ENCODE assay signal across 9 mouse cellular contexts in the genomic region with DNA sequence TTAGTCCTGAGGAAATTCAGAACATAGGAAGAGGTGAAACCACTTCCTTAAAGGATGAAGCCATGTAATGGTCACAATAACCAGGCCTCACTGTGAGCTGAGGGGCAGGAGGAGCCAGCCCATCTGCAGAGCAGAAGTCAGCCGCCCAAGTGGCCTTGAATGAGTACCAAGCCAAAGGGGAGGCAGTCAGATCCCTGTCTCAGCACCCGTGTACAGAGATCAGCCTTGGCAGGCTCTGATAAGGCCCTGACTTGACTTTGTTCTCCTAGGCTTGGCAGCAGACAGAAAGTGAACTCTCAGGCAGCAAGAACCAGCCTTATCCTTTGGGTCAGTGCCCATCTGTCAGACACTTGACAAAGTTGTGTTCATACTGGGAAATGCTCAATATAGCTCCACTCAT. TPM values are rescaled to one million over a fixed set of nuclear protein-coding genes. Genes with fewer than 3 reads are reported as not detected.
A peak's percentile ranks its signal among the peaks of the same experiment; 100 is the strongest.
DNase-seq lines count a peak whose midpoint lies in the region; ATAC-seq and TF ChIP-seq lines count a peak whose summit lies in the region.
"Had no signal": no experiment of that assay in that cellular context is flagged by ENCODE, and none has a peak within 500 bp of the region (broad histone marks: within the 10 kb centered on the region; RNA-seq: fewer than 3 reads in every experiment).

No protein-coding gene starts in this region.

- ATAC-seq in liver, embryonic 13.5 days (ENCODE audit: low read depth), result peak; percentile 68

- DNase-seq in testis, postnatal 10 days (ENCODE audit: low spot score), result no peak
- peak; percentile 64 for DNase-seq in liver, embryonic 13.5 days
- no peak for DNase-seq in retina, postnatal 1 day
- no peak for DNase-seq in urinary bladder, adult 18-20 months (ENCODE audit: low spot score in 2 of 2)
- DNase-seq in kidney, adult 2 months, result no peak
- no peak for DNase-seq in cerebellum, adult 11-12 months
- DNase-seq: right cerebral cortex, postnatal 4 days had no signal

- no peaks in the 10 kb centered on the region for H3K36me3 ChIP-seq in testis, adult 2 months (ENCODE audit: control insufficient read depth, insufficient read depth, low read length)
- peaks cover 41% of the 10 kb centered on the region for H3K36me3 ChIP-seq in liver, embryonic 13.5 days
- no peaks in the 10 kb centered on the region for H3K36me3 ChIP-seq in kidney, adult 2 months (ENCODE audit: control insufficient read depth, insufficient read depth, low read length)

- no peak overlapping the region for H3K4me3 ChIP-seq in testis, adult 2 months (ENCODE audit: control insufficient read depth, low read depth, low read length)
- no peak overlapping the region for H3K4me3 ChIP-seq in embryonic fibroblast, embryonic 13.5 days (ENCODE audit: insufficient read depth, low read length)
- H3K4me3 ChIP-seq in liver, embryonic 13.5 days (replicated peaks), result no peak overlapping the region
- no peak overlapping the region for H3K4me3 ChIP-seq in kidney, adult 2 months (ENCODE audit: insufficient read depth, low read depth, low read length)

- no peak for TF ChIP-seq CTCF in testis, adult 2 months (IDR thresholded peaks at IDR 0.05; ENCODE audit: control insufficient read depth, insufficient read depth, insufficient replicate concordance, low read depth, low read length)
- TF ChIP-seq CTCF in embryonic fibroblast, embryonic 13.5 days (IDR thresholded peaks at IDR 0.05; ENCODE audit: borderline replicate concordance, insufficient read depth, low read length), result no peak
- no peak for TF ChIP-seq CTCF in kidney, adult 2 months (conservative IDR thresholded peaks at IDR 0.05; ENCODE audit: insufficient read depth, insufficient read length, low read depth, low read length)

- peak overlapping the region; percentile 12 for H3K9ac ChIP-seq in liver, embryonic 13.5 days

- H3K4me2 ChIP-seq in liver, embryonic 13.5 days, result no peak overlapping the region

- no peaks in the 10 kb centered on the region for H3K27me3 ChIP-seq in testis, adult 2 months (ENCODE audit: control insufficient read depth, insufficient read depth, low read length)
- H3K27me3 ChIP-seq in liver, embryonic 13.5 days, result no peaks in the 10 kb centered on the region
- no peaks in the 10 kb centered on the region for H3K27me3 ChIP-seq in kidney, adult 2 months (replicated peaks; ENCODE audit: control insufficient read depth, insufficient read depth, low read length)

- no peaks in the 10 kb centered on the region for H3K4me1 ChIP-seq in testis, adult 2 months (ENCODE audit: control insufficient read depth, insufficient read depth, low read length)
- no peaks in the 10 kb centered on the region for H3K4me1 ChIP-seq in embryonic fibroblast, embryonic 13.5 days (ENCODE audit: control insufficient read depth, insufficient read depth, low read length)
- peaks cover 81% of the 10 kb centered on the region for H3K4me1 ChIP-seq in liver, embryonic 13.5 days (replicated peaks)
- H3K4me1 ChIP-seq in kidney, adult 2 months (ENCODE audit: control insufficient read depth, insufficient read depth, low read length), result no peaks in the 10 kb centered on the region

- peak overlapping the region; percentile 5; the same call in 1 of the 2 replicates for H3K27ac ChIP-seq in testis, adult 2 months (ENCODE audit: control insufficient read depth, insufficient read depth, low read depth, low read length)
- H3K27ac ChIP-seq in embryonic fibroblast, embryonic 13.5 days (ENCODE audit: insufficient read depth, low read length), result peak overlapping the region; percentile 10; the same call in 1 of the 2 replicates
- H3K27ac ChIP-seq in liver, embryonic 13.5 days, result peak overlapping the region; percentile 76
- no peak overlapping the region for H3K27ac ChIP-seq in kidney, adult 2 months (ENCODE audit: insufficient read depth, low read depth, low read length)

- 0% methylated on average over 2 of the region's 2 CpGs for WGBS in liver, embryonic 13.5 days (ENCODE audit: insufficient replicate concordance)
- 46% methylated on average over 2 of the region's 2 CpGs for WGBS in kidney, adult 2 months

- no peak for TF ChIP-seq POLR2A in testis, adult 2 months (IDR thresholded peaks at IDR 0.05; ENCODE audit: control insufficient read depth, low read depth, low read length)
- TF ChIP-seq POLR2A in embryonic fibroblast, embryonic 13.5 days (IDR thresholded peaks at IDR 0.05; ENCODE audit: low read depth, low read length), result peak; percentile 38; the same call in 1 of the 2 replicates
- TF ChIP-seq POLR2A in kidney, adult 2 months (IDR thresholded peaks at IDR 0.05; ENCODE audit: low read depth, low read length), result no peak

- H3K9me3 ChIP-seq in liver, embryonic 13.5 days (replicated peaks), result no peaks in the 10 kb centered on the region

RNA-seq across cellular contexts. Expression of gene Tpm1, which starts 29.1 kb away (rescaled TPM):
- 17.0 and 28.5 TPM in 2 replicates for polyA plus RNA-seq in testis, adult 2 months (2012; rRNA removed)
- 2,470 and 3,105 TPM in 2 replicates for polyA plus RNA-seq in embryonic fibroblast, embryonic 13.5 days (2011; ENCODE audit: insufficient read length, low read depth, missing spikeins)
- 168 and 198 TPM in 2 replicates for polyA plus RNA-seq in liver, embryonic 13.5 days (2015; fragmentation: Nextera tagmentation; extraction: Ambion mirVana)
- polyA plus RNA-seq in kidney, adult 2 months (2012; rRNA removed), result 57.9 and 110 TPM in 2 replicates

RNA-seq across cellular contexts. Expression of gene Lactb, which starts 44.8 kb away (rescaled TPM):
- 3.9 and 5.2 TPM in 2 replicates for polyA plus RNA-seq in testis, adult 2 months (2012; rRNA removed)
- polyA plus RNA-seq in embryonic fibroblast, embryonic 13.5 days (2011; ENCODE audit: insufficient read length, low read depth, missing spikeins), result 15.4 and 21.9 TPM in 2 replicates
- polyA plus RNA-seq in liver, embryonic 13.5 days (2015; fragmentation: Nextera tagmentation; extraction: Ambion mirVana), result 6.4 and 6.7 TPM in 2 replicates
- polyA plus RNA-seq in kidney, adult 2 months (2012; rRNA removed), result 24.3 and 29.9 TPM in 2 replicates

Comparison
In these comparisons a context has a peak if more than half of its experiments do, and no peak if none do; other contexts are left out.
1. RNA of gene Tpm1, which starts 29.1 kb away (polyA plus RNA-seq): 2,470 to 3,105 TPM in embryonic fibroblast, embryonic 13.5 days; 168 to 198 TPM in liver, embryonic 13.5 days, 57.9 to 110 TPM in kidney, adult 2 months and 17.0 to 28.5 TPM in testis, adult 2 months; every median in the first group is over 10 times any median in the second.